Mouse (Mus musculus) midbrain, embryonic 15.5 days (tissue): ENCODE measurements around the gene Cdh13. TPM values are rescaled to one million over a fixed set of nuclear protein-coding genes. Genes with fewer than 3 reads are reported as not detected.

Experiments used
- ATAC-seq: fragments of 200-750 bp; cut with Nextera tagmentation; replicated peaks from 2 replicates; pipeline ENCODE4 v1.8.0; 2017; ENCODE audit warnings: moderate TSS enrichment
- H3K27ac ChIP-seq: fragments of 300-500 bp; sonication (generic); 2 replicates; pipeline ENCODE4 v1.5.1; 2015; ENCODE audit warnings: mild to moderate bottlenecking, inconsistent platforms
- H3K27me3 ChIP-seq: fragments of 300-500 bp; sonication (generic); replicated peaks from 2 replicates; pipeline ENCODE4 v1.6.1; 2015; ENCODE audit warnings: inconsistent platforms
- H3K36me3 ChIP-seq: fragments of 300-500 bp; sonication (generic); replicated peaks from 2 replicates; pipeline ENCODE4 v1.6.1; 2015; ENCODE audit warnings: inconsistent platforms
- H3K4me1 ChIP-seq: fragments of 300-500 bp; sonication (generic); 2 replicates; pipeline ENCODE4 v1.6.1; 2015; ENCODE audit warnings: inconsistent platforms
- H3K4me2 ChIP-seq: fragments of 300-500 bp; sonication (generic); 2 replicates; pipeline ENCODE4 v1.6.1; 2015; ENCODE audit warnings: inconsistent platforms, mild to moderate bottlenecking, moderate library complexity
- H3K4me3 ChIP-seq: fragments of 300-500 bp; sonication (generic); 2 replicates; pipeline ENCODE4 v1.5.1; 2015; ENCODE audit warnings: mild to moderate bottlenecking, inconsistent platforms
- H3K9ac ChIP-seq: fragments of 300-500 bp; sonication (generic); 2 replicates; pipeline ENCODE4 v1.6.1; 2015; ENCODE audit warnings: mild to moderate bottlenecking, inconsistent platforms
- H3K9me3 ChIP-seq: fragments of 300-500 bp; sonication (generic); 2 replicates; pipeline ENCODE4 v1.6.1; 2016; ENCODE audit warnings: inconsistent platforms
- WGBS: fragments of 180-500 bp; shearing (Covaris S2); methylation state at CpG from one replicate; pipeline ENCODE4 v1.1.7; 2015; ENCODE audit warnings: mixed read lengths; 5-methylcytosine and 5-hydroxymethylcytosine counted together
- polyA plus RNA-seq: library from polyadenylated mRNA; unstranded; fragments of >200 nt; fragmentation: Nextera tagmentation; extraction: Ambion mirVana; gene quantifications from 2 replicates; pipeline ENCODE4 v1.2.1, GENCODE M21; 2015

The Cdh13 gene
- polyA plus RNA-seq, 1 experiment from 2014 or later: 110 TPM

DNA sequence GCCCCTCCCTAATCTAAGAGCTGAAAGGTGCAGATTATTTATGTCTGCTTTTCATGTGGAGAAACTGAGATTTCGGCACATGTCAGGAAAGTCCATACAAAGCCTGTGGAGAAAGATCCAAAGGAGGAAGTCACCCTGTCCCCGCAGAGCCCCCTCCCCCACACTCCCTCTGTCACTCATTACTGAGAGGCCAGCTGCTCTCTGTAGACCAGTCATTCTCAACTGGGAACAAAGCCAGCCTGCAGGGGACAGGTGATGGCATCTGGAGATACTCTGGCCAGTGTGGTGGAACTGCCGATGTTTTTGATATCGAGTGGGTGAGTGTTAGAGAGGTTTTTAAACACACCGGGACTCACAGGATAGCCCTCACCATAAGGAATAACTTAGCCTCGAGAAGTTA lies 582.8 kb downstream of the Cdh13 start:
- Histone ChIP-seq H3K27ac (no peak overlapping the region), H3K4me1 (peaks cover 7% of the 10 kb centered on the region; the same call in 1 of the 2 replicates), H3K9me3 (no peaks in the 10 kb centered on the region), H3K4me2 (no peak overlapping the region), H3K36me3 (no peaks in the 10 kb centered on the region), H3K27me3 (no peaks in the 10 kb centered on the region), H3K9ac (no peak overlapping the region), H3K4me3 (no peak overlapping the region)
- 79% methylated on average over 6 of the region's 6 CpGs for WGBS
- ATAC-seq: no peak

GRCm38 (mm10) chr8:118870711-118871110 lies 587.2 kb downstream of the Cdh13 start:
- no peak for ATAC-seq
- H3K27ac ChIP-seq: no peak overlapping the region
- H3K4me2 ChIP-seq: no peak overlapping the region
- H3K4me3 ChIP-seq: no peak overlapping the region
- 88% methylated on average over 8 of the region's 8 CpGs for WGBS
- H3K9ac ChIP-seq: no peak overlapping the region
- no peaks in the 10 kb centered on the region for H3K9me3 ChIP-seq
- H3K4me1 ChIP-seq: no peaks in the 10 kb centered on the region
- H3K36me3 ChIP-seq: no peaks in the 10 kb centered on the region
- no peaks in the 10 kb centered on the region for H3K27me3 ChIP-seq

DNA sequence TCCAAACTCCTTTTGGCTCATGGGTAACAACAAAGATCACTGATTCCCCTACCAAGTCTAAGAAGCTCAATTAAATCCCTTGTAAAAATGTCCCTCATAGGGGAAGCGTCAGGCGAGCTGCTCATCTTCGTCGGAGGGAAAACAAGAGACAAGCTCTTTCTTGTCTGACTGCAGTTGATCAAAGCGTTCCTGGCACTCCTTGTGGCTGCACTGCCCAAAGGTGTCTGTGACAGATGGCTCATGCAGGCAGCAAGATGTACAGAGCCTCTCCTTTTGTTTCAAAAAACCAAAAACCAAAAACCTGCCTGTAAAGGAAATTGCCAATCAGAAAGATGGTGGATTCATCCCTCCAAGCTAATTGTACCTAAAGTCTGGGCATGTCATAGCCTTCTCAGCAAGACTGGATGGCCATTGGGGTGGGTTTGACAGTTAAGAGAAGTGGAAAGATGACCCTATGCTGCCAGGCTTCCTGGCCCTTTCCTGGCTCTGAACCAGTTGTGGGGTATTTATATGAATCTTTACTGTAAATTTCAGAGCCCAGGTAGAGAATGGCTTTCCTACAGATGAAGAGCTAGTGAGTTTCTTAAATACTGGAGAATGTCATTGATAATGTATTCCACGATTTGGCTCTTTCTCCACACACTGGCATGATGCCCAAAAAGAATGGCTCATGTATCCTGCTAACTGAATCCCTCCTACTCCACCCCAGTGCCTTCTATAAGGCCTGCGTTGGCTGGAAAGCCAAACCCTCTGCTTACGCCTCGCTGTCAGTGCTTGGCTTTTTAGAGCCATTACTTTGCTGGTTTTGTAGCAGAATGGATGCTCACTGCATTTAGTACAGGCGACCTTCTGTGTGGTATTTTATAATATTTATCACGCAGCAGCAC lies 596.6 kb downstream of the Cdh13 start:
- Histone ChIP-seq H3K36me3 (no peaks in the 10 kb centered on the region), H3K4me2 (no peak overlapping the region), H3K27ac (no peak overlapping the region), H3K9ac (no peak overlapping the region), H3K4me3 (no peak overlapping the region), H3K4me1 (no peaks in the 10 kb centered on the region), H3K27me3 (no peaks in the 10 kb centered on the region), H3K9me3 (no peaks in the 10 kb centered on the region)
- WGBS: 76% methylated on average over 11 of the region's 11 CpGs
- no peak for ATAC-seq

DNA sequence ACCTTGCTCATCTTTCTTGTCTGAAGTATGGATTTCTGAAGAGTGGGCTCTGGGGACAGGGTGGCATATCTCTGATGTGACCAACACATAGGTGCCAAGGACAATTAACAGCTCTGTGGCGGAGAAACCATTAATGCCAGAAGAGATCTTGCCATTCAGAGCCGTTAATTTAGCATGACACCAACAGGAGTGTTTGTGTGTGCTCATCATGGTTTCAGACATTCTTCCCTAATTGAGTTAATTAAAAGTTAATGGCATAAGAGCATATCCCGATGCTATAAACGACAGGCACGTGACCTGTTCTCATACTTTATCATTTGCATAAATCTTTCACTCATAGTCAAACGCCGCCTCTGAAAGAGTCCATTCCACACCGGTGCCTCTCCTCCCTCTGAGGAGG lies 600.8 kb downstream of the Cdh13 start:
- Histone ChIP-seq H3K4me2 (no peak overlapping the region), H3K9me3 (no peaks in the 10 kb centered on the region), H3K27ac (no peak overlapping the region), H3K27me3 (no peaks in the 10 kb centered on the region), H3K9ac (no peak overlapping the region), H3K4me3 (no peak overlapping the region), H3K4me1 (no peaks in the 10 kb centered on the region), H3K36me3 (no peaks in the 10 kb centered on the region)
- WGBS: 81% methylated on average over 8 of the region's 8 CpGs
- no peak for ATAC-seq

GRCm38 (mm10) chr8:118884988-118885387 lies 601.5 kb downstream of the Cdh13 start:
- no peak overlapping the region for H3K9ac ChIP-seq
- H3K4me1 ChIP-seq: no peaks in the 10 kb centered on the region
- H3K4me3 ChIP-seq: no peak overlapping the region
- ATAC-seq: no peak
- H3K27ac ChIP-seq: no peak overlapping the region
- 78% methylated on average over 11 of the region's 11 CpGs for WGBS
- H3K4me2 ChIP-seq: no peak overlapping the region
- no peaks in the 10 kb centered on the region for H3K27me3 ChIP-seq
- H3K9me3 ChIP-seq: no peaks in the 10 kb centered on the region
- H3K36me3 ChIP-seq: no peaks in the 10 kb centered on the region

DNA sequence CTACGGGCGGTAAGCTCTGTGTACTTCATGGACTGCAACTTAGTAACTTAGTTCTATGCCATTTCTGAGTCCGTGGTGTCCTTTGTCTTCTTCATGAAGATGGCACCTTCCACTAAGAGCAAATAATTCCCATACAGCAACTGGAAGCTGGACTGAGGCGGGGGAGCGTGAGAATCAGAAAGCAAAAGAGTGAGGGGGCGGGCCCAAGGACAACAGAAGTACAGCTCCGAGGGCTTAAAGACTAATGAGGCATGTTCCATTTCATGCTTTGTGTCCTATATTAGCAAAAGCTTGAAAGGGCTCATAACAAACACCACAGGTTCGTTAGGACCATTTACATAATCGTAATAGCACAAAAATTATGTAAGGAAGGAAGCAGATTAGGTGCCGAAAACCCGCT lies 618.9 kb downstream of the Cdh13 start:
- no peak for ATAC-seq
- Histone ChIP-seq H3K27ac (no peak overlapping the region), H3K4me2 (no peak overlapping the region), H3K27me3 (no peaks in the 10 kb centered on the region), H3K9me3 (no peaks in the 10 kb centered on the region), H3K36me3 (no peaks in the 10 kb centered on the region), H3K4me1 (no peaks in the 10 kb centered on the region), H3K4me3 (no peak overlapping the region), H3K9ac (no peak overlapping the region)
- whole genome bisulfite sequencing: 76% methylated on average over 11 of the region's 11 CpGs

DNA sequence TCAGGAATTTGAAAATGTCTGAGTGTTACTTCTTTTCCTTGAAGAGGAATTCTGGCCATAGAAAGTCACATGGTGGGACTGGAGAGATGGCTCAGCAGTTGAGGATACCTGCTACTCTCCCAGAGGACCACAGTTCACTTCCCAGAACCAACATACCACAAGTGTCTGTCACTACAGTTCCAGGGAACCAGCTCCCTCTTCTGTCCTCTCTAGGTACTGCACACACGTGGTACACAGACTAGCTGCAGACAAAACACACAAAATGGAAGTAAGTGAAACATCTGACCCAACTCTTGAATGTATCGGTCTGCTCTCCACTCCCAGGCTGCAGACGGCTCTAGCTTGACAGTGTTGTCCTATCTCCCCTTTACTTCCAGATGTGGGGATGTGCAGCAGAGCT lies 633.0 kb downstream of the Cdh13 start:
- ATAC-seq: no peak
- Histone ChIP-seq H3K36me3 (no peaks in the 10 kb centered on the region), H3K4me3 (no peak overlapping the region), H3K4me1 (peaks cover 6% of the 10 kb centered on the region; the same call in 1 of the 2 replicates), H3K9ac (no peak overlapping the region), H3K27me3 (no peaks in the 10 kb centered on the region), H3K27ac (no peak overlapping the region), H3K9me3 (0 out of 2 replicates have a peak, but pooled peaks cover 10% of the 10 kb centered on the region), H3K4me2 (no peak overlapping the region)
- WGBS: 88% methylated on average over 3 of the region's 3 CpGs

GRCm38 (mm10) chr8:118937412-118937811 lies 653.9 kb downstream of the Cdh13 start:
- no peaks in the 10 kb centered on the region for H3K36me3 ChIP-seq
- ATAC-seq: no peak
- H3K4me2 ChIP-seq: no peak overlapping the region
- H3K27ac ChIP-seq: no peak overlapping the region
- WGBS: 23% methylated on average over 11 of the region's 11 CpGs
- no peak overlapping the region for H3K9ac ChIP-seq
- H3K27me3 ChIP-seq: no peaks in the 10 kb centered on the region; the same call in 1 of the 2 replicates
- no peak overlapping the region for H3K4me3 ChIP-seq
- peaks cover 8% of the 10 kb centered on the region for H3K4me1 ChIP-seq
- H3K9me3 ChIP-seq: no peaks in the 10 kb centered on the region

DNA sequence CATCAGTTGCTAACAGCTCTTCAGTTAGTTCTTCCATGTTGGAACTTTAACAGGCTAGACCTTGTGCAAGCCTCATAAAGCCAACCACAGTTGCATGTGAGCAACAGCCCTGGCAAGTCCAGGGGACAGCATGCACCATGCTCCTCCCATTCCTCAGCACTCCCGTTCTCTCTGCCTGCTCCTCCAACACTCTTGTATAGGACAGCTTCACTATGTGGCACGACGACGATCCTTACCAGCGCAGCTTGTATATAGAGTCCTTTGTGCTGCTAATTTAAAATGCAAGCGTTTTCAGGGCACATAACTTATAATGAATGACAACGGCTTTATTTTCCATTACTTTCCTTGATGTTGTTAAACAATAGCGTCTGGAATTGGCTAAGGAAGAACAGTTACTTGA lies 654.5 kb downstream of the Cdh13 start:
- H3K36me3 ChIP-seq: no peaks in the 10 kb centered on the region
- ATAC-seq: no peak
- no peak overlapping the region for H3K9ac ChIP-seq
- 0 out of 2 replicates have a peak overlapping the region, but pooled peaks have one; percentile 9 for H3K4me2 ChIP-seq
- WGBS: 15% methylated on average over 8 of the region's 8 CpGs
- 0 out of 2 replicates have a peak overlapping the region, but pooled peaks have one; percentile 5 for H3K27ac ChIP-seq
- H3K27me3 ChIP-seq: no peaks in the 10 kb centered on the region; the same call in 1 of the 2 replicates
- no peaks in the 10 kb centered on the region for H3K9me3 ChIP-seq
- H3K4me1 ChIP-seq: peaks cover 8% of the 10 kb centered on the region
- no peak overlapping the region for H3K4me3 ChIP-seq

DNA sequence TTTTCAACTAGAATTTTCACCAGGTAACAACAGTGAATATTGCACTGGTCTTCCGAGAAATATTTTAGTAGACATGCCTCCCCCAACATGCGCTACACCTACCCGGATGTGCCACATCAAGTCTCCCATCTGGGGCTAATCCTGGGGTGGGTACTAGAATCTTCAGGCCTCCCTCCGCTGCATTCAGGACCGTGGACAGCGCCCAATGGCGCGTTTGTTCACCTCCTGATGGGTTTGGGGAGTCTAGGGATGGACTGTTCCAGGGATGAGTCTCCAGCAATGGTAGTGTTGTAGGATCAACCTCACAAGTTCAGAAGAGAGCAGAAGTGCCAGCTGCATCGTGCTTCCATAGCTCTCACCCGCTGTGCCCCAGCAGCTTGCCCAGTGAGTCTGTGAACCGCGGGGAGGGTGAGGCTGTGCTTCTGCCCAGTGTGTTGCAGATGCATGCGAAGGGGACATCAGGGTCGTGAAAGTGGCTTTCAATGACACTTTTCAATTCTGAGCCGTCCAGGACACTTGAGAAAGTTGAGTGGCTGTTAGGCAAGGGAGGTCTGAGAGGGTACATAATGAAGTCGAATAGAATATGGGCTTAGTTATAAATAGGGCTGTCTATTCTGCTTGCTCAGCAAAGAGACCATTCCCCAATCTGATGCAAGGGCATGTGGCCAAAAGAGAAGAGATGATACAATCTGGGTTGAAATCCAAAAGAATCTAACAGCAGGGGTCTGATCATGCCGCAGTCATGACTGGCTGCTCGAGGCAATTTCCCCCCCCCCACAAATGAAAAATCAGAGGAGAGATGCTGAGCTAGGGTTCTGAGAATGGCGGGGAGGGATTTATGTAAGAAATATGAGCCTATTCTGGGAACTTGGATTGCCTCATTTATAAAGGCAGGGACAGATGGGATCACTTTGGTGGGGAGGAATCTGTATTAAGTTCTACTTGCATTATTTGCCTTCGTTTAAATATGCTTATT lies 668.5 kb downstream of the Cdh13 start:
- WGBS: 61% methylated on average over 20 of the region's 20 CpGs
- no peak for ATAC-seq
- H3K27ac ChIP-seq: no peak overlapping the region

DNA sequence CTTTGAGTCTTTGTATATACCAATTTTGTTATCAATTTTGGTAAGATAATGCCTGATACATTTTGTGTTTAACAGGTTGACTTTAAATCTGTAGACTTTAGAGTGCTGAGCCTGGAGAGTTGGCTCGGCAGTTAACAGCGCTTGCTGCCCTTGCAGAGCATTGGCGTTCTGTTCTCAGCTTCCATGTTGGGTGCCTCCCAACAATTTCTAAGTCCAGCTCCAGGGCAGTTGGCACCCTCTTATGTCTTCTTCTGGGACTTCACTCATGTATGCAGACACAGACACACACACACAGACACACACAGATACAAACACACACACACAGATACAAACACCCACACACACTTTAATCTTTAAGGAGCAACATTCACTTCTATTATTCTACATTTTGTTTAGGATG lies 672.6 kb downstream of the Cdh13 start:
- no peak for ATAC-seq
- Histone ChIP-seq H3K36me3 (no peaks in the 10 kb centered on the region), H3K9me3 (no peaks in the 10 kb centered on the region), H3K9ac (no peak overlapping the region), H3K27ac (no peak overlapping the region), H3K27me3 (no peaks in the 10 kb centered on the region), H3K4me2 (no peak overlapping the region), H3K4me1 (no peaks in the 10 kb centered on the region), H3K4me3 (no peak overlapping the region)
- WGBS: 81% methylated on average over 3 of the region's 3 CpGs

More for the DNA sequence above, 668.5 kb downstream of the Cdh13 start:
- Histone ChIP-seq H3K9me3 (no peaks in the 10 kb centered on the region), H3K4me2 (no peak overlapping the region), H3K9ac (no peak overlapping the region), H3K36me3 (no peaks in the 10 kb centered on the region), H3K4me1 (no peaks in the 10 kb centered on the region), H3K4me3 (no peak overlapping the region), H3K27me3 (no peaks in the 10 kb centered on the region)

DNA sequence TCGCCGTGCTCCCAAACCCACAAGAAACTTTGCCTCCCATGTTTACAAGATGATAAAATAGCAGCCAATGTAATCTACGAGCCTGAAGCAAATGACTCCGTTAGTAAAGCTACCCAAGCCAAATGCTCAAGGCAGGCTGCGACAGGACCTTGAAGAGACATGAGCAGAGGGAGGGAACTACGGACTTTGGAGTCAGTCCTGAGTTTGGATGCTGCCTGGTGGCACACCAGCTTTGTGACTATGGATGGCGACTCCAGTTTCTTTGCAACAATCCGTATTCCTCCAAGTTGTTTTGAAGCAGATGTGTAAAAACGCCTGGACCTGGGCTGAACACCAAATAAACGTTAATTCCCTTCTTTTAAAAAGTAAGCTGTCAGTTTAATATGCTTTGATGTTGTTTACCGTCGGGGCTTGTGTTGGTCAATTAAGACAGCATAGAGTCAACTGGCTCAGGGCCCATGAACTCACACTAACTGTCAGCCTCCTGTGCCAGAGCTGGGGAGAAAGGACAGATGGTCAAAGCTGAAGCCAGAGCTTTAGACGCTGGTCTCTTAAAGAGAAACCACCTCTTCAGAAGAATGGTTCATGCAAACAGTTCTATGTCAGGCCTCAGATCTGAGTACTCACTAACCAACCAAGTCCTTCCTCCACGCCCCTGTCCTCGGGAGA lies 678.5 kb downstream of the Cdh13 start:
- no peak overlapping the region for H3K27ac ChIP-seq
- no peaks in the 10 kb centered on the region for H3K4me1 ChIP-seq
- no peak for ATAC-seq

More for the DNA sequence above, 678.5 kb downstream of the Cdh13 start:
- 82% methylated on average over 15 of the region's 15 CpGs for WGBS
- Histone ChIP-seq H3K4me2 (no peak overlapping the region), H3K9ac (no peak overlapping the region), H3K4me3 (no peak overlapping the region), H3K9me3 (no peaks in the 10 kb centered on the region), H3K36me3 (no peaks in the 10 kb centered on the region), H3K27me3 (no peaks in the 10 kb centered on the region)
